Mouse (Mus musculus) liver, embryonic 13.5 days (tissue): ENCODE data around the gene Rhbg. TPM values are rescaled to one million over a fixed set of nuclear protein-coding genes. Genes with fewer than 3 reads are reported as not detected.
A peak's percentile ranks its signal among the peaks of the same experiment; 100 is the strongest.

ENCODE experiments used
- ATAC-seq: fragments of 200-750 bp; cut with Nextera tagmentation; 2 replicates; pipeline ENCODE4 v1.8.0; 2017; ENCODE audit warnings: low read depth, mild to moderate bottlenecking, moderate number of reproducible peaks, moderate library complexity
- DNase-seq: peaks from one replicate; pipeline ENCODE4 v3.0.0; 2022
- H3K27ac ChIP-seq: fragments of 300-500 bp; sonication (generic); 2 replicates; pipeline ENCODE4 v1.5.1; 2015; ENCODE audit warnings: moderate library complexity, mild to moderate bottlenecking, inconsistent platforms
- H3K27me3 ChIP-seq: fragments of 300-500 bp; sonication (generic); 2 replicates; pipeline ENCODE4 v1.6.1; 2015; ENCODE audit warnings: mild to moderate bottlenecking, inconsistent platforms
- H3K36me3 ChIP-seq: fragments of 300-500 bp; sonication (generic); 2 replicates; pipeline ENCODE4 v1.6.1; 2015; ENCODE audit warnings: mild to moderate bottlenecking, inconsistent platforms
- H3K4me1 ChIP-seq: fragments of 300-500 bp; sonication (generic); replicated peaks from 2 replicates; pipeline ENCODE4 v1.6.1; 2015; ENCODE audit warnings: inconsistent platforms
- H3K4me2 ChIP-seq: fragments of 300-500 bp; sonication (generic); 2 replicates; pipeline ENCODE4 v1.6.1; 2015; ENCODE audit warnings: inconsistent platforms, mild to moderate bottlenecking, moderate library complexity
- H3K4me3 ChIP-seq: fragments of 300-500 bp; sonication (generic); replicated peaks from 2 replicates; pipeline ENCODE4 v1.5.1; 2015; ENCODE audit warnings: mild to moderate bottlenecking, inconsistent platforms
- H3K9ac ChIP-seq: fragments of 300-500 bp; sonication (generic); 2 replicates; pipeline ENCODE4 v1.6.1; 2015; ENCODE audit warnings: mild to moderate bottlenecking, inconsistent platforms
- H3K9me3 ChIP-seq: fragments of 300-500 bp; sonication (generic); replicated peaks from 2 replicates; pipeline ENCODE4 v1.6.1; 2016; ENCODE audit warnings: inconsistent platforms
- WGBS: fragments of 180-500 bp; shearing (Covaris S2); methylation state at CpG from one replicate; pipeline ENCODE4 v1.1.7; 2015; ENCODE audit not compliant: insufficient replicate concordance; 5-methylcytosine and 5-hydroxymethylcytosine counted together
- polyA plus RNA-seq: library from polyadenylated mRNA; unstranded; fragments of >200 nt; fragmentation: Nextera tagmentation; extraction: Ambion mirVana; gene quantifications from 2 replicates; pipeline ENCODE4 v1.2.1, GENCODE M21; 2015

The Rhbg gene
- polyA plus RNA-seq, 1 experiment from 2014 or later, result 15.4 TPM

GRCm38 (mm10) chr3:88206500-88206899 lies 48.0 kb downstream of the Rhbg start:
- 3% methylated on average over 3 of the region's 3 CpGs for WGBS
- Histone ChIP-seq H3K4me3 (no peak overlapping the region), H3K4me2 (no peak overlapping the region), H3K27me3 (peaks cover 100% of the 10 kb centered on the region), H3K4me1 (no peaks in the 10 kb centered on the region), H3K9ac (no peak overlapping the region), H3K9me3 (no peaks in the 10 kb centered on the region), H3K36me3 (no peaks in the 10 kb centered on the region), H3K27ac (no peak overlapping the region)
- ATAC-seq (no peak), DNase-seq (no peak)

- peaks cover 2% of the 10 kb centered on the region; the same call in 1 of the 2 replicates for H3K4me1 ChIP-seq
- ATAC-seq (no peak), DNase-seq (no peak)
- H3K4me3 ChIP-seq, result no peak overlapping the region
- no peaks in the 10 kb centered on the region for H3K36me3 ChIP-seq
- no peaks in the 10 kb centered on the region for H3K9me3 ChIP-seq
- WGBS, result 6% methylated on average over 8 of the region's 8 CpGs
- H3K9ac ChIP-seq, result no peak overlapping the region
- no peak overlapping the region for H3K4me2 ChIP-seq
- H3K27me3 ChIP-seq, result peaks cover 100% of the 10 kb centered on the region
- H3K27ac ChIP-seq, result no peak overlapping the region
Measured at GRCm38 (mm10) chr3:88205563-88206491, 48.7 kb downstream of the Rhbg start.

- ATAC-seq, result no peak
- H3K9me3 ChIP-seq, result no peaks in the 10 kb centered on the region
- no peak for DNase-seq
- peaks cover 100% of the 10 kb centered on the region for H3K27me3 ChIP-seq
- H3K9ac ChIP-seq, result no peak overlapping the region
- H3K36me3 ChIP-seq, result no peaks in the 10 kb centered on the region
- H3K4me2 ChIP-seq, result no peak overlapping the region
- H3K4me1 ChIP-seq, result peaks cover 7% of the 10 kb centered on the region; the same call in 1 of the 2 replicates
- H3K27ac ChIP-seq, result no peak overlapping the region
- 16% methylated on average over 4 of the region's 4 CpGs for WGBS
- H3K4me3 ChIP-seq, result no peak overlapping the region
Measured at GRCm38 (mm10) chr3:88205176-88205562, 49.3 kb downstream of the Rhbg start.

- WGBS, result 27% methylated on average over 1 of the region's 1 CpGs
- ATAC-seq (no peak), DNase-seq (no peak)
- Histone ChIP-seq H3K9me3 (no peaks in the 10 kb centered on the region), H3K27me3 (peaks cover 100% of the 10 kb centered on the region), H3K4me1 (peaks cover 7% of the 10 kb centered on the region; the same call in 1 of the 2 replicates), H3K4me2 (no peak overlapping the region), H3K36me3 (no peaks in the 10 kb centered on the region), H3K9ac (no peak overlapping the region), H3K27ac (no peak overlapping the region), H3K4me3 (no peak overlapping the region)
Measured at GRCm38 (mm10) chr3:88204751-88205150, 49.8 kb downstream of the Rhbg start.

- H3K9me3 ChIP-seq, result no peaks in the 10 kb centered on the region
- ATAC-seq (no peak), DNase-seq (no peak)
- no peak overlapping the region for H3K4me3 ChIP-seq
- no peak overlapping the region for H3K27ac ChIP-seq
- peaks cover 100% of the 10 kb centered on the region for H3K27me3 ChIP-seq
- H3K36me3 ChIP-seq, result no peaks in the 10 kb centered on the region
- H3K4me1 ChIP-seq, result peaks cover 7% of the 10 kb centered on the region; the same call in 1 of the 2 replicates
- H3K9ac ChIP-seq, result no peak overlapping the region
- no peak overlapping the region for H3K4me2 ChIP-seq
- 6% methylated on average over 7 of the region's 7 CpGs for WGBS
Measured at GRCm38 (mm10) chr3:88203999-88204700, 50.4 kb downstream of the Rhbg start.

GRCm38 (mm10) chr3:88203456-88203855 lies 51.1 kb downstream of the Rhbg start:
- ATAC-seq, result no peak
- DNase-seq, result no peak
- Histone ChIP-seq H3K27me3 (peaks cover 100% of the 10 kb centered on the region), H3K4me3 (no peak overlapping the region), H3K4me2 (no peak overlapping the region), H3K9me3 (no peaks in the 10 kb centered on the region), H3K36me3 (no peaks in the 10 kb centered on the region), H3K27ac (no peak overlapping the region), H3K9ac (no peak overlapping the region), H3K4me1 (peaks cover 7% of the 10 kb centered on the region; the same call in 1 of the 2 replicates)
- 11% methylated on average over 5 of the region's 5 CpGs for WGBS

GRCm38 (mm10) chr3:88202986-88203385 lies 51.5 kb downstream of the Rhbg start:
- no peaks in the 10 kb centered on the region for H3K9me3 ChIP-seq
- H3K4me3 ChIP-seq, result no peak overlapping the region
- H3K4me2 ChIP-seq, result no peak overlapping the region
- no peaks in the 10 kb centered on the region for H3K36me3 ChIP-seq
- DNase-seq (no peak), ATAC-seq (no peak)
- H3K27ac ChIP-seq, result no peak overlapping the region
- peaks cover 100% of the 10 kb centered on the region for H3K27me3 ChIP-seq
- no peak overlapping the region for H3K9ac ChIP-seq
- peaks cover 7% of the 10 kb centered on the region; the same call in 1 of the 2 replicates for H3K4me1 ChIP-seq
- 8% methylated on average over 6 of the region's 6 CpGs for WGBS

- Histone ChIP-seq H3K36me3 (no peaks in the 10 kb centered on the region), H3K27me3 (peaks cover 100% of the 10 kb centered on the region), H3K4me1 (peaks cover 7% of the 10 kb centered on the region; the same call in 1 of the 2 replicates), H3K4me3 (no peak overlapping the region), H3K4me2 (no peak overlapping the region), H3K27ac (no peak overlapping the region), H3K9ac (no peak overlapping the region), H3K9me3 (no peaks in the 10 kb centered on the region)
- DNase-seq (no peak), ATAC-seq (no peak)
- 22% methylated on average over 5 of the region's 5 CpGs for WGBS
Measured at GRCm38 (mm10) chr3:88201640-88202039, 52.9 kb downstream of the Rhbg start.

- H3K27me3 ChIP-seq, result peaks cover 99% of the 10 kb centered on the region
- no peaks in the 10 kb centered on the region for H3K36me3 ChIP-seq
- no peak overlapping the region for H3K27ac ChIP-seq
- H3K4me3 ChIP-seq, result peak overlapping the region; percentile 33
- peak overlapping the region; percentile 43 for H3K4me2 ChIP-seq
- 1% methylated on average over 37 of the region's 37 CpGs for WGBS
- H3K9ac ChIP-seq, result no peak overlapping the region
- peaks cover 7% of the 10 kb centered on the region; the same call in 1 of the 2 replicates for H3K4me1 ChIP-seq
- no peaks in the 10 kb centered on the region for H3K9me3 ChIP-seq
- DNase-seq (no peak), ATAC-seq (no peak)
Measured at GRCm38 (mm10) chr3:88200972-88201330, 53.6 kb downstream of the Rhbg start.

- Histone ChIP-seq H3K4me2 (peak overlapping the region; percentile 43), H3K9me3 (no peaks in the 10 kb centered on the region), H3K4me3 (peak overlapping the region; percentile 33), H3K36me3 (no peaks in the 10 kb centered on the region), H3K27ac (no peak overlapping the region), H3K4me1 (peaks cover 7% of the 10 kb centered on the region; the same call in 1 of the 2 replicates), H3K9ac (no peak overlapping the region), H3K27me3 (peaks cover 99% of the 10 kb centered on the region)
- ATAC-seq (no peak), DNase-seq (no peak)
- WGBS, result 2% methylated on average over 61 of the region's 61 CpGs
Measured at GRCm38 (mm10) chr3:88200161-88200971, 54.1 kb downstream of the Rhbg start.
